Mouse (Mus musculus): ENCODE data around the gene Hba-a1. TPM values are rescaled to one million over a fixed set of nuclear protein-coding genes. Genes with fewer than 3 reads are reported as not detected.
A peak's percentile ranks its signal among the peaks of the same experiment; 100 is the strongest.
"Not testable (repeated sequence)": the region's sequence is repeated elsewhere in the genome, so short reads cannot be mapped to it uniquely, and the experiment has no call there.

Gene Hba-a1
- polyA plus RNA-seq (2015; fragmentation: Nextera tagmentation; extraction: Ambion mirVana) = 2,714 and 3,255 TPM in 2 replicates

DNA sequence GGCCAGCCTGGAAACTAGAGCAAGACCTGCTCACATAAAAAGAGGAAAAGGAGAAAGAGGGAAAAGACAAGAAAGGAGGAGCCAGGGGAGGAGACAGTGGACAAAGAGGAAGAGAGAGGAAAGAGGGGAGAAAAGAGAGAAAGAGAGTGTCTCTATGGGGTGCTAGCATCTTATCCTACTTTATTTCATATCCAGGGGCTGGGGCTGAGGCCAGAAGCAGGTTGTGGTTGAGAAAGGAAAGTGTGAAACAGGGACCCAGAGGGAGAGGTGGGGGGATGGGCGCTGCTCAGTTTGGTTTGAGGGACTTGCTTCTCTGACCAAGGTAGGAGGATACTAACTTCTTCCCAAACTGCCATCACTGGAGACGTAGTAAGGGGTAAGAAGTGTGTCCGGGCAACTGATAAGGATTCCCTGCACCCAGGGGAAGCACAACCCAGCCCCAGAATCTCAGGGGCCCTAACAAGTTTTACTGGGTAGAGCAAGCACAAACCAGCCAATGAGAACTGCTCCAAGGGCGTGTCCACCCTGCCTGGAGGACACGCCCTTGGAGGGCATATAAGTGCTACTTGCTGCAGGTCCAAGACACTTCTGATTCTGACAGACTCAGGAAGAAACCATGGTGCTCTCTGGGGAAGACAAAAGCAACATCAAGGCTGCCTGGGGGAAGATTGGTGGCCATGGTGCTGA is at the start of gene Hba-a1:
Hba-a1 (plus strand) TSS at position 421 of the 687 bp plus-strand sequence.
- not testable (repeated sequence) for H3K27ac ChIP-seq (ENCODE audit: low read depth, low read length); H3K4me1 ChIP-seq (ENCODE audit: control insufficient read depth, insufficient read depth, low read depth, low read length); H3K36me3 ChIP-seq (ENCODE audit: control insufficient read depth, insufficient read depth, low read length); H3K9ac ChIP-seq (ENCODE audit: low read depth, low read length); H3K9me3 ChIP-seq (ENCODE audit: control insufficient read depth, low read length); H3K27me3 ChIP-seq (replicated peaks; ENCODE audit: control insufficient read depth, insufficient read depth, low read length); H3K4me2 ChIP-seq (ENCODE audit: low read length); ATAC-seq; H3K4me3 ChIP-seq (ENCODE audit: low read length)
- WGBS = 92% methylated on average over 1 of the region's 5 CpGs

DNA sequence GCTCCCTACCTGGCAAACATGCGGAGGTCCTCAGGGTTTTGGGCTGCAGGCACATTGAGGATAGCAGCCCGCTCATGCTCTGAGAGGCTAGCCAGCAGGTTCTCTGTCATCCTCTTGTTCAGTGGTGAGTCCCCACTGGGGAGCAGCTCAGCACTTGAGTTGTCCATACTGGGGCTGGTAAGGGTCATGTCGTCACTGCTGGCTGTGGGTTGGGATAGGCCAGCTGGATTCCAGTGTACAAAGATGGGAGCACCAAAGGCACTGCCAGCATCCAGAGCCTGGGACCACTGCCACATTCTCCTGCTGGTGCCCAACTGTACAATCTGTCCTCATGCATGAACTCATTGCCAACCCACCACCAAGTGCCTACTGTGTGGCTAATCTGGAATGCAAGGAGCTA is 49.4 kb upstream of the Hba-a1 start:
- Histone ChIP-seq H3K4me3 (ENCODE audit: low read length) (no peak overlapping the region), H3K36me3 (ENCODE audit: control insufficient read depth, insufficient read depth, low read length) (peaks cover 11% of the 10 kb centered on the region), H3K9me3 (ENCODE audit: control insufficient read depth, low read length) (no peaks in the 10 kb centered on the region), H3K27ac (ENCODE audit: low read depth, low read length) (no peak overlapping the region), H3K4me1 (ENCODE audit: control insufficient read depth, insufficient read depth, low read depth, low read length) (peaks cover 26% of the 10 kb centered on the region), H3K9ac (ENCODE audit: low read depth, low read length) (no peak overlapping the region), H3K4me2 (ENCODE audit: low read length) (no peak overlapping the region), H3K27me3 (replicated peaks; ENCODE audit: control insufficient read depth, insufficient read depth, low read length) (no peaks in the 10 kb centered on the region)
- ATAC-seq = peak; percentile 15
- WGBS = 80% methylated on average over 3 of the region's 3 CpGs

- Histone ChIP-seq H3K27me3 (replicated peaks; ENCODE audit: control insufficient read depth, insufficient read depth, low read length) (no peaks in the 10 kb centered on the region), H3K9me3 (ENCODE audit: control insufficient read depth, low read length) (no peaks in the 10 kb centered on the region), H3K36me3 (ENCODE audit: control insufficient read depth, insufficient read depth, low read length) (peaks cover 11% of the 10 kb centered on the region), H3K9ac (ENCODE audit: low read depth, low read length) (no peak overlapping the region), H3K4me3 (ENCODE audit: low read length) (no peak overlapping the region), H3K4me2 (ENCODE audit: low read length) (no peak overlapping the region), H3K4me1 (ENCODE audit: control insufficient read depth, insufficient read depth, low read depth, low read length) (peaks cover 26% of the 10 kb centered on the region), H3K27ac (ENCODE audit: low read depth, low read length) (peak overlapping the region; percentile 73)
- WGBS = 82% methylated on average over 6 of the region's 6 CpGs
- ATAC-seq = no peak
Measured at GRCm38 (mm10) chr11:32234816-32235485, 48.4 kb upstream of the Hba-a1 start.

DNA sequence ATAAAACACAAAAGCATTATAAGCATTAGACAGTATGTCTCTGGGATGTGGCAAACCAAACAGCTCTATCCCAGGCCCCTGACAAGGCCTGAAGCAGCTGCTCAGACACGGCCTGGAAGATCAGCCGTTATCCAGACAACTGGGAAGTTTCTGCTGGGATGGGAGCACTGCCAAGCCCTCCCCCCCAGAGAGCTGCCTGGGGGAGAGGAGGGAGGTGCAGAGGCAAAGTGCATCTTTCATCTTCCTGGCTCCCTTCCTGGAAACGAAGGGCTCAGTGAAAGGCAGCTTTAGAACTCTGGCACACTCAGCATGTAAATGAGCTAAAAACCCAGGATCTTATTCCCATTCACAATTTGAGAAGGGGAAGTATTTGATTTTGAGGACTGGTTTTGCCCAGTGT is 47.7 kb upstream of the Hba-a1 start:
- Histone ChIP-seq H3K27ac (ENCODE audit: low read depth, low read length) (peak overlapping the region; percentile 73), H3K4me2 (ENCODE audit: low read length) (no peak overlapping the region), H3K27me3 (replicated peaks; ENCODE audit: control insufficient read depth, insufficient read depth, low read length) (no peaks in the 10 kb centered on the region), H3K4me1 (ENCODE audit: control insufficient read depth, insufficient read depth, low read depth, low read length) (peaks cover 26% of the 10 kb centered on the region), H3K36me3 (ENCODE audit: control insufficient read depth, insufficient read depth, low read length) (peaks cover 9% of the 10 kb centered on the region), H3K4me3 (ENCODE audit: low read length) (no peak overlapping the region), H3K9me3 (ENCODE audit: control insufficient read depth, low read length) (no peaks in the 10 kb centered on the region), H3K9ac (ENCODE audit: low read depth, low read length) (no peak overlapping the region)
- peak; percentile 70 for ATAC-seq
- WGBS = 16% methylated on average over 3 of the region's 3 CpGs

- ATAC-seq = peak; percentile 17
- H3K4me3 ChIP-seq (ENCODE audit: low read length) = no peak overlapping the region
- H3K4me2 ChIP-seq (ENCODE audit: low read length) = no peak overlapping the region
- H3K4me1 ChIP-seq (ENCODE audit: control insufficient read depth, insufficient read depth, low read depth, low read length) = peaks cover 26% of the 10 kb centered on the region
- H3K9me3 ChIP-seq (ENCODE audit: control insufficient read depth, low read length) = no peaks in the 10 kb centered on the region
- no peaks in the 10 kb centered on the region for H3K27me3 ChIP-seq (replicated peaks; ENCODE audit: control insufficient read depth, insufficient read depth, low read length)
- peak overlapping the region; percentile 73 for H3K27ac ChIP-seq (ENCODE audit: low read depth, low read length)
- peaks cover 10% of the 10 kb centered on the region; the same call in 1 of the 2 replicates for H3K36me3 ChIP-seq (ENCODE audit: control insufficient read depth, insufficient read depth, low read length)
- H3K9ac ChIP-seq (ENCODE audit: low read depth, low read length) = no peak overlapping the region
- WGBS = 48% methylated on average over 2 of the region's 2 CpGs
Measured at GRCm38 (mm10) chr11:32236132-32236531, 47.2 kb upstream of the Hba-a1 start.

- Histone ChIP-seq H3K4me3 (ENCODE audit: low read length) (no peak overlapping the region), H3K4me2 (ENCODE audit: low read length) (no peak overlapping the region), H3K9ac (ENCODE audit: low read depth, low read length) (no peak overlapping the region), H3K27me3 (replicated peaks; ENCODE audit: control insufficient read depth, insufficient read depth, low read length) (no peaks in the 10 kb centered on the region), H3K9me3 (ENCODE audit: control insufficient read depth, low read length) (no peaks in the 10 kb centered on the region), H3K4me1 (ENCODE audit: control insufficient read depth, insufficient read depth, low read depth, low read length) (peaks cover 26% of the 10 kb centered on the region), H3K36me3 (ENCODE audit: control insufficient read depth, insufficient read depth, low read length) (peaks cover 5% of the 10 kb centered on the region; the same call in 1 of the 2 replicates), H3K27ac (ENCODE audit: low read depth, low read length) (peak overlapping the region; percentile 73)
- no peak for ATAC-seq
- WGBS = 50% methylated on average over 9 of the region's 9 CpGs
Measured at GRCm38 (mm10) chr11:32236712-32237410, 46.5 kb upstream of the Hba-a1 start.

DNA sequence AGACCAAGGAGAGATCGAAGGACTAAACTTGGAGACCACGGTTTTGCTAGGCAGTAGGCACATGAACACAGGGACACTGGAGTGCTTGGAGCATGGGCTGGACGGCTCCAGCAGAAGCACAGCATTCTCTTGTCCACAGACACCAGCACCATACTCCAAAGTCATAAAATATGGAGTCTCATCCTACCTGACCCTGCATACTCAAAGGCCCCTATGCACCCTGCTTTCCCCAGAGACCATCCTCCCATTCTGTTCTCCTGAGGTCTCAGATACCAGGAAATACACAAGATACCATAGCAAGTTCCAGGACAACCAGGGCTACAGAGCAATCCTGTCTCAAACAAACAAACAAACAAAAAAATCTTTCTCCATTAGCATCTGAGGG is 45.9 kb upstream of the Hba-a1 start:
- H3K36me3 ChIP-seq (ENCODE audit: control insufficient read depth, insufficient read depth, low read length) = peaks cover 5% of the 10 kb centered on the region; the same call in 1 of the 2 replicates
- 88% methylated on average over 3 of the region's 3 CpGs for WGBS
- H3K9me3 ChIP-seq (ENCODE audit: control insufficient read depth, low read length) = no peaks in the 10 kb centered on the region

DNA sequence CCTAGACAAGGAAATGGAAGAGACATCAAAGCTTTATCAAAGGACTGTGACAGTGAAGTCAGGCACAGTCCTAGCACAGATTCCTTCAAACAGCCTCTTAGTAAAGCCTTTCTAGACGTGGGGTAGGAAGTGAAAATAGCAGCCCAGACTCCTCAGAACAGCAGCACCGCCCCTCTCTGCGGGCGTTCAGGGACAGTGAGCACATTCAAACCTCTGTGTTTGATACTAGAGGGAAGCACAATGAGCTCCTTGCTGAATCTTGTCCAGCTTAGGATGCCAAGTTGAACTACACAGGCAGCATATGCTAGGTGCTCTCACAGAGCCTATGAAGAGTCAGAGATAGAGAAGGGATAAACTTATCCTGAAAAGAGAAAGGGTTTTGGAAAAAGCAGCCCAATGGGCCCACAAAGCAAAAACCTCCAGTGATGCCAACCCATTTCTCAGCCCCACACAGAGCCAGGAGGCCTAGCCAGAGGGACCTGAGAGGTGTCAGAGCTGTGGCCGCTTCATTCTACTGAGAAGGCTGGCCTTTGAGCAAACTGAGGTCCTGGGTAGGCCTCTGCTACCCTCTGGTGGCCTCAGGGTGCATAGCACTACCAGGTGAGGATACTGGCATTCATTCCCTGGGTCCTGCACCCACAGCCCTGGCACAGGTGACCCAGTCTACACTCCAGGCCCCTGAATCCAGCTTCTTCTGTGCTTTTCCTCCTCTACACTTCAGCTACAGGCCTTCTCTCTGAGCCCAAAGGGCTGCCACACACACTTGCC is 45.0 kb upstream of the Hba-a1 start:
- peak; percentile 37 for ATAC-seq
- Histone ChIP-seq H3K27ac (ENCODE audit: low read depth, low read length) (no peak overlapping the region; the same call in 1 of the 2 replicates), H3K36me3 (ENCODE audit: control insufficient read depth, insufficient read depth, low read length) (0 out of 2 replicates have a peak, but pooled peaks cover 2% of the 10 kb centered on the region), H3K27me3 (replicated peaks; ENCODE audit: control insufficient read depth, insufficient read depth, low read length) (no peaks in the 10 kb centered on the region), H3K9me3 (ENCODE audit: control insufficient read depth, low read length) (no peaks in the 10 kb centered on the region), H3K4me2 (ENCODE audit: low read length) (no peak overlapping the region), H3K4me3 (ENCODE audit: low read length) (no peak overlapping the region), H3K9ac (ENCODE audit: low read depth, low read length) (no peak overlapping the region), H3K4me1 (ENCODE audit: control insufficient read depth, insufficient read depth, low read depth, low read length) (peaks cover 26% of the 10 kb centered on the region)
- WGBS = 62% methylated on average over 5 of the region's 5 CpGs

More for the DNA sequence above, 45.9 kb upstream of the Hba-a1 start:
- no peak overlapping the region for H3K4me2 ChIP-seq (ENCODE audit: low read length)
- H3K9ac ChIP-seq (ENCODE audit: low read depth, low read length) = no peak overlapping the region
- no peak for ATAC-seq
- no peak overlapping the region for H3K27ac ChIP-seq (ENCODE audit: low read depth, low read length)
- H3K4me1 ChIP-seq (ENCODE audit: control insufficient read depth, insufficient read depth, low read depth, low read length) = peaks cover 26% of the 10 kb centered on the region
- no peaks in the 10 kb centered on the region for H3K27me3 ChIP-seq (replicated peaks; ENCODE audit: control insufficient read depth, insufficient read depth, low read length)
- H3K4me3 ChIP-seq (ENCODE audit: low read length) = no peak overlapping the region

All from hindbrain, embryonic 16.5 days (tissue).